Mouse (Mus musculus): Measurements from ENCODE around the gene Aida. TPM values are rescaled to one million over a fixed set of nuclear protein-coding genes. Genes with fewer than 3 reads are reported as not detected.

Gene Aida
- polyA plus RNA-seq (2012): 18.7 and 22.9 TPM in 2 replicates

DNA sequence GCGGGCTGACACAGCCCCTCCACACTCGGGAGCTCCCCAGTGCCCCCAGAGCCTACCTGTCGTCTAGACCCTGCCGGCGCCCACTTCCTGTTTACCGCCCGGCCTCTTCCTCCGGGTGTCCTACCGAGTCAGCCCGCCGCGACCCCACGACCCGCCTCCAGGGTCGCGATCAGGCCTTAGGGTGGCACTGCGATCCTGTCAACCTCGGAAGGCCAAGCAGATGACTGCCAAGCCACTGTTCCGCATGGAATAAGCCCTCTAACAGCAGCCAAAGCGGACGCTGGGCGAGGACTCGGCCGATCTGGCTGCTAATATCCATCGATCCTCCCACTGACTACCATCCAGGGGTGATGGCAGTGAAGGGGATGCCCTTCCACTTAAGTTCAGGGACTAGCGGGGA lies at the start of gene Aida:
Aida (plus strand) TSS at position 126 of the 400 bp plus-strand sequence.
- no peak for TF ChIP-seq GATA1 (IDR thresholded peaks at IDR 0.05; ENCODE audit: low read length)

DNA sequence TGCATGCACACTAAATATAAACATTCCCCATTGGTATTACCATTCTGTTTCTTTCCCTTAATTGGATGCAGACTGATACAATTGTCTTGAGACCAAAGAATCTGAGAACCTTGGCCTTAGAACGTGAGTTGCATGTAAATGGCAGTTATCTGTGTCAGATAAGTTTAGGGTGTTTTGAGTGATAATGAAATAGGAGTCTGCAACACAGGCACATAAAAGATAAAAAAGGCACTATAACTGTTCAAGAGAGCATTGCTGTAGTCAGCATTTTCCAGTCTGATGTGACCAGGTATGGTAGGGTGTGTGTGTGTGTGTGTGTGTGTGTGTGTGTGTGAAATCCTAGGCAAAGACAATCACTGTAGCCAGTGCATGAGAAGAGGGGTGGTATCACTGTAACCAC lies 48.2 kb upstream of the Aida start:
- no peak for TF ChIP-seq GATA1 (IDR thresholded peaks at IDR 0.05; ENCODE audit: low read length)

DNA sequence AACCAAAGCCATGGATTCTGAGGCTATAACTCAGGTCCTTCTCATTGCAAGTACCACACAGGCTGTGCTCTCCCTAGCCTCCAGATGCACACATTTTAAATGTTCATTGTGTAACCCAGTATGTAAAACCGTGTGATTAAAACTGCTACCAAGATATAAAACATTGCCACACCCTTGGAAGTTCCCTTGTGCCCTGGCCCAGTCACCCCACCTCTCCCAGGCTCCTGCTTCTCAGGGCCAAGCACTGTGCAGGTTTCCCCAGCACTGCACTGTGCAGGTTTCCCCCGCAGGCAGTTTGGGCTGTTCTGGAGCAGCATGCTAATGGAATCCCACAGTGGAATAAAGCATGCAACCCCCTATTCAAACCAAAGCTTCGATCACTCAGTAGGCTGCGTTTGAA lies 45.8 kb upstream of the Aida start:
- TF ChIP-seq GATA1 (IDR thresholded peaks at IDR 0.05; ENCODE audit: low read length): no peak

DNA sequence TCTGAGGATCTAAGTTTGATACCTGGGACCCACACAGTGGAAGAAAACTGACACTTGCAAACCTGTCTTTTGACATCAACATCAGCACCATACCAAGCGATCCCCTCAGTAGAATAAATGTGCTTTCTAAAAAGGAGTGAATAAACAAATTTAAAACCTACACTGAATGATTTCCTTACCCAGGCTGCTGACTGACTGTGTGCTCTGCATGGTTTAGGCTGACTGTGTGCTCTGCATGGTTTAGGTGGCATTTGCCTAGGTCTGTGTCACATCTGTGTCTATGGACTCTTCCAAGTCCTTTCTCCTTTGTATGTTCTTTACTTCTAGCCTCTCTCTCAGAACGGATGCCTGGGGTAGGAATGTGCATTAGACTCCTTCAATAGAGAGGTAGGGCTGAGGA lies 44.6 kb upstream of the Aida start:
- TF ChIP-seq GATA1 (IDR thresholded peaks at IDR 0.05; ENCODE audit: low read length): no peak

DNA sequence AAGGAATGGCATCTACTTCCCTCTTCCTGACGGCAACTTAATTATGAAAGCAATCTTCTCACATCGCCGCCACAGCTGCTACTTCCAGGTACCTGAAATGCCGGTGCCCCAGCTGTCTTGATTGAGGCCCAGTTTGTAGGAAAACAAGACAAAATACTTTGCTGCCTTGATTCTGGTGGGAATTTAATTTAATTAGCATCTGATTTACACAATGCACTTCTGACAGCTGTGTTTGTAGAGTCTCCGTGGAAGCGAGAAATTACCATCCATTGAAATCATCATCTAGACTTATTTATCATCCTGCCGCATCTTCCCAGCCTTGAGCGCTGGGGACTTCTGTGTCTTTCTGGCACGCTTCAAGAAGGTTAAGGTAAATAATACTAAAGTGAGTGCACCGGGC lies 43.8 kb upstream of the Aida start:
- TF ChIP-seq GATA1 (IDR thresholded peaks at IDR 0.05; ENCODE audit: low read length): no peak

DNA sequence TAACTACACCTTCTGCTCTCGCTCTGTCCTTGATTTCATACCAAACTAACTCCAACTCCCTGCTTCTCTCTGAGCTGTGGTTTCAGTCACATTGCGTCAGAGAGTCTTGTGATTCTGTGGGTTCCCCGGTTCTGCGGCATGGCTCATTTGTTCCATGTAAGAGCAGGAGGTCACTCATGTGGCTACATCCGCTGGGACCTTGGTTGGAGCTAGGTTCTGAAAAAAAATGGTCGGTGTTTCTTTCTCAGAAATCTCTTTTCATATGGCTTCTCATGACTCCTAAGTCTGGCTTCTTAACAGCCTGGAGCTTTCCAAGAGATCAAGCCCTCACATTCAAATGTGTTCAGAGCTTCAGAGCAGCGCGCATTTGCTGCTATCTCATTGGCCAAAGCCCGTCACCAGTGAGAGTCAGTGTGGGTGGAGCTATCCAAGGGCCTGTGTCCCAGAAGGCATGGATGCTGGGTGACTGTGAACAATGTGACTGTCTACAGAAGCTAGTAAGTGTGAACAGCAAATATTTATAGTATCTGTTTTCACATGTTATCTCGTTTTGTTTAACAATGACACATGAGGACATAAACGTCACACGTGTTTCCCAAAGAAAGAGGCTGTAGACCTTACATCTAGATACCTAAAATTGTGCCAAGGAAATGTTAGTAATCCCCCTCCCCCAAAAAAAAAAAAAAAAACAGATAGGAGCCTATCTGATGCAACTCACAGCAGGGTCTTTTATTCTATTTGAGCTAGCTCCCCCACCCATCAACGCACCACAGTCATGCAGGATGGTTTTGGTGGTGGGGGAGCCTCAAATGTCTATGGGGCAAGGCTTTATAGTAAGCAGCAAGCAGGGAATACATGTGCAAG lies 32.0 kb upstream of the Aida start:
- no peak for TF ChIP-seq GATA1 (IDR thresholded peaks at IDR 0.05; ENCODE audit: low read length)

DNA sequence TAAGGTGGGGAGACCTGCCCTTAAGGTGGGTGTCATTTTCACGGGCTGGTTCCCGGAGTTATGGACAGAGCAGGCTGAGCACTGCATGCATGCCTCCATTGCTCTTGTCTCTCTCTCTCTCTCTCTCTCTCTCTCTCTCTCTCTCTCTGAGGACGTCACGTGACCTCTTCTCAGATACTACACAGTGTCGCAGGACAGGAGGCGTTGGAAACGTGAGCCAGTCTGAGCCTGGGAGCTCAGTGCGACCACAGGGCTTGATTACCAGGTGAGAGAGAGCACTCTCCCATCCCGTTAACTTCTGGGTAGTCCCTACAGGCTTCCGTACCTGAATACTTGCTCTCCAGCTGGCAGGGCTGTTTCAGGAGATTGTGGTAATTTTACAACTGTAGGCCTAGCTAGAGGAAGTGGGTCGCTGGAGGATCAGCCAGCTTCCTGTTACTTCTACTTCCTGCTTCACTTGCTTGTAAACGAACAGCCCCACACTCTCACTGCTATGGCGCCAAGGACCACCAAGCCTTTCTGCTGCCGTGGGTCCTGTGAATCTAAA lies 30.4 kb upstream of the Aida start:
- no peak for TF ChIP-seq GATA1 (IDR thresholded peaks at IDR 0.05; ENCODE audit: low read length)

DNA sequence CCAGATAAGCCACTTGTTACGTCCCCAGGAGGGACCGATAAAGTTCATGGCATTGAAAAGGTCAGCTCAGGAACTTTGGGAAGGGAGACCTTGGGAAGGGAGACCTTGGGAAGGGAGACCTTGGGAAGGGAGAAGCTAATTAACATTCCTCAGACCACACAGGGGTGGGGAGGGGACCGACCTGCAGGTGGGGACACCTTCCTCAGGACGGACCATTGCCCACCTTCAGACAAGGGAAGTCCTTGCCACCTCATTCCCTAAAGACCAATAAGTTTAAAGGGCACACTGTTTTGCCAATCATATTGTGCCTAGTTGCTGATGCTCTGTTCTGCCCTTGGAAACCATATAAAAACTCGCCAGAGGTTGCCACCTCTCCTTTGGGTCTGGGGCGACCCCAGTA lies 28.7 kb upstream of the Aida start:
- TF ChIP-seq GATA1 (IDR thresholded peaks at IDR 0.05; ENCODE audit: low read length): no peak

DNA sequence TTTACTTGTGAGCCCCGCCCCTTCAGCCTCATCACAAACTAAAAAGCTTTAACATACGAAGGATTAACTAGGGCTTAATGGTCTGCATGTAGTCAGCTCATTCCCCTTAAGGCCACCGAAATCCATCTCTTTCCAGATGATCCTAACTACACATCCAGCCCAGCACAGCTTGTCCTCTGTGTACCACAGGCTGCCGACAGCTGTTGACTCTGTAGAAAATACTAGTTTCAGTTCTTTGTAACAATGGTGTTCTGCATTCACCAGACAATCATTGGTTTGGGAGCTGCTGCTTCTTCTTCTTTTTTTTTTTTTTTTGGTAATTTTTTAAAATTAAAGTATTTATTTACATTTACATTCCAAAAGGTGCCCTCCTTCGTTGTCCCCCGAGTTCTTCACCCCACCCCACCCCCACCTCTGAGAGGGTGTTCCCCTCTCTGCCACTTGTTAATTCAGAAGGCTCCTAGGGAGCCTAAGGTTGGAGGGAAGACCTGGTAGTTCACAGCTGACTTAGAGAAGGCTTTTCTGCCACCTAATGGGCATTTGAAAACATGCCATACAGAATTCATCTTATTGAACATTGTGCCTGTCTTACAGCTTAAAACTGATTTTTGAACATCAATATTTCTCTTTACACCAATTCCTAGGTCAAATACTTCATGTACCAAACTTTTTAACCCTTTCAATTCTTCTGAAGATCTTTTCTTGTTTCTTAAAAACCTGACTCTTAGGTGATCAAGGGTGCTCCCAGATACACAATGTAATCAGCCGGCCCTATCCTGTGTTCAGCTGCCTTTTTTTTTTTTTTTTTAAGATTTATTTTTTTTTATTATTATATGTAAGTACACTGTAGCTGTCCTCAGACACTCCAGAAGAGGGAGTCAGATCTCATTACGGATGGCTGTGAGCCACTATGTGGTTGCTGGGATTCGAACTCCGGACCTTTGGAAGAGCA lies 23.2 kb upstream of the Aida start:
- TF ChIP-seq GATA1 (IDR thresholded peaks at IDR 0.05; ENCODE audit: low read length): no peak

DNA sequence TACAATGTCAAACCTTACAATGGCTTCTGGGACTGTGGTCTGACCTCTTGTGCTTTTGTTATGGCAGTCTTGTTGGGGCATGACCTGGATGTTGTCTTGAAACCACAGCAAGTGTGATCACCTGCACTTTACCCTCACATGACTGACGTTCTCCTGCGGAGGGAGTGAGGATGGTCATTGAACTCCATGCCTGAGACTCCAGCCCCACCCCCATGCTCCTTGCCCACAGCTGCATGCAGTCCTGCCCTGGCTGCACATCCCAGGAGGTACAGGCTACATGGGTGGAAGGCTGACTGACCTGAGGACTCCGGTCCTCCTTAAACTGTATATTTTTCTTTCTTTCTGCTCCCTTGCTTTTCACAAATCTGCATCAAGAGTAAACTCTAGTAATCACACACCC lies 22.0 kb upstream of the Aida start:
- TF ChIP-seq GATA1 (IDR thresholded peaks at IDR 0.05; ENCODE audit: low read length): no peak

DNA sequence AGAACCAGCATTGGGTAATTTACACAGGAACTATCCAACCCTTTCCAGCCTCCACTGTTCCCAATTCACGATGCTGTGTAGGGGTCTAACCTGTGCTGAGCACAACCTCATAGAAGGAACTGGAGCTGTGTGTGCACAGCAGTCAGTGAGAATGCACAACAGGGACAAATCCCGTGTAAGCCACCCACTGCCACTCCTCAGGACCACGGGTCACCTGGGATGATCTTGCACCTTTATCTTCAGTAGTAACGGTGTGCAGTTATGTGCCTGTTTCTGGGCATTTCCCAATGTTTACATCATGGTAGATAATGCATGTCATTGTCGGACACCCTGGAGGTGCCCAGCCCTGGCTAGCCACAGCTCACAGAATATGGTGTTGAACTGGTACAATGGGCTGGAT lies 20.6 kb upstream of the Aida start:
- no peak for TF ChIP-seq GATA1 (IDR thresholded peaks at IDR 0.05; ENCODE audit: low read length)

DNA sequence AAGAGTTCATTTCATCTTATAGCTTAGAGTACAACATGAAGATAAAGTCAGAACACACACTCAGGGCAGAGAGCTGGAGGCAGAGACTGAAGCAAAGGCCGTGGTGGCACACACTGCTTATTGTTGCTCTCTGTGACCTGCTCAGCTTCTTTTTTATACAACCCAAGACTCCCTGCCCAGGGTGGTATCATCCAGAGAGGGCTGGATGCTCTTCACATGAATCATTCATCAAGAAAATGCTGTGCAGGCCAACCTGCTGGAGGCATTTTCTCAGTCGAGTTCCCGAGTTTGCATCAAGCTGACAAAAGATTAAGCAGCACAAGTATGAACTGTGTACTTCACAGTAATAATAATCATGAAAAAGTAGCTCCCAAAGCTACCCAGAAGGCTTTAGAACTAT lies 8.0 kb upstream of the Aida start:
- TF ChIP-seq GATA1 (IDR thresholded peaks at IDR 0.05; ENCODE audit: low read length): no peak

DNA sequence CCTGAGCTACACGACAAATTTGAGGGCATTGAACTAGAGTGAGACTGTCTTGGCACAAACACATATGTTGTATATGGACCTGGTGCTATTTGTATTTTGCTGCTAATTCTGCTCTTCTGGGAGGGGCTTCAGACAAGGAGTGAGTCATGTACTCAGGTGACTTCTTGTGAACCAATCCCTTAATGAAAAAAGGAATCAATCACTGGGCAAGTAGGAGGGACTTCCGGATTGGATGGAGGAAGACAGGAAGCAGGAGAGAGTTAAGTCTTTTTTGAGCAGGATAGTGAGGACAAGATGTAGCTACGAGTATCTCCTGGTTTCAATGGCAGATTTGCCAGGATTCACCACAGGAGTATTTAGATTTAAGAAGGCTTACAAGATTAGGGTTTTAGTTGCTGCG lies 6.8 kb upstream of the Aida start:
- TF ChIP-seq GATA1 (IDR thresholded peaks at IDR 0.05; ENCODE audit: low read length): no peak

DNA sequence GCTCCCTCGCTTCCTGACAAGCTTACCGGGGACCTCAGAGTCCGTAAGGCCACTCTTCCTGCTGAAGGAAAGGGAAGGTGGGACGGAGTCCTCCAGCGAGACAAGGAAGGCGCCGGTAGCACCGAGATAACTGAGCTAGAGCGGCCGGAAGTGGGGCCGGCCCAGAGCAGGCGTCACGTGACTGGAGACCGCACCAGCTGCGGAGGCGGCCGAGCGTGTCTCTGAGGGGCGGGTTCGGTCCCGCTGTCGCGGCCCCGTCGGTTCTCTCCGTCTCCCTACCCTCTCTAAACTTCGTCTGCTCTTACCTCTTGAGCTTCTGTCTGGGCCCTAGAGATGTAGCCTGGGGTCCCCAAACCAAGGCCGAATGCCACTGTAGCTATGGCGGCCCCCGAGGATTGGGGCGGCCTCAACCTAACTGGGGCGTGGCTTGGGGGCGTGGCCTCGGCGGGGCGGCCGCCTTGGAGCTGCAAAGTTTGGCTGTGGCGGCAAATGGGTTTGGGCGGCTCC lies 540 bp downstream of the Aida start, which contains the start of gene Brox:
Brox (minus strand) TSS at position 393 of the 507 bp plus-strand sequence.
- TF ChIP-seq GATA1 (IDR thresholded peaks at IDR 0.05; ENCODE audit: low read length): no peak

DNA sequence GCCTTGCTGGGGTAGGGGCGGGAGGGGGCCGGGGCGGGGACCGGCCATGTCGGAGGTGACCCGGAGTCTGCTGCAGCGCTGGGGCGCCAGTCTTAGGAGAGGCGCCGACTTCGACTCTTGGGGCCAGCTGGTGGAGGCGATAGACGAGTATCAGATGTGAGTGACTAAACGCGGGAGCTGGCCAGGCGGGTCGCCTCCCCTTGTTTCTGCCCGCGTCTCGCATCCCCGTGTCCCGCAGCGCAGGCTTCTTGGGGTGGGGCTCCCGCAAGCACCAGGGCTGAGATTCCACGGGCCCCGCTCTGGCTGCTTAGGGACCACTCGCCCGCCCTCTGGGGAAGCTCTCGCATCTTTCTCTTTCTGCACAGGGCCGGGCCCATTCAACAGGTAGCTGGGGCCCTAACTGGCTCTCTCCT lies 1.1 kb downstream of the Aida start:
- TF ChIP-seq GATA1 (IDR thresholded peaks at IDR 0.05; ENCODE audit: low read length): no peak

Measured in G1E-ER4 (cell line).